Mouse (Mus musculus) myocyte (in vitro differentiated cells): ENCODE results near the gene Mapkapk3.

Experiments
- CEBPB ChIP-seq: IDR thresholded peaks from 2 replicates; pipeline ENCODE4 v1.6.1; 2011; ENCODE audit warnings: mild to moderate bottlenecking, moderate library complexity; ENCODE audit not compliant: poor library complexity, insufficient read depth, severe bottlenecking
- E2F4 ChIP-seq: IDR thresholded peaks from one replicate; pipeline ENCODE4 v1.6.1; 2011; ENCODE audit warnings: mild to moderate bottlenecking, control low read depth, moderate library complexity; ENCODE audit not compliant: insufficient read depth
- MAX ChIP-seq: IDR thresholded peaks from one replicate; pipeline ENCODE4 v1.6.1; 2011; ENCODE audit warnings: low read depth, mild to moderate bottlenecking, control low read depth
- MYOD1 ChIP-seq, 3 experiments: IDR thresholded peaks; one replicate each; pipeline ENCODE4 v1.6.1; 2011; ENCODE audit warnings: control low read depth in 2 of 3, low read depth in 2 of 3, mild to moderate bottlenecking in 2 of 3, moderate library complexity in 1 of 3; ENCODE audit not compliant: insufficient read length in 2 of 3, control insufficient read depth in 1 of 3
- MYOG ChIP-seq, 3 experiments: IDR thresholded peaks; one replicate each; pipeline ENCODE4 v1.6.1; 2011; ENCODE audit warnings: control low read depth in 2 of 3, low read depth in 2 of 3, mild to moderate bottlenecking in 2 of 3; ENCODE audit not compliant: insufficient read length in 2 of 3, control insufficient read depth in 1 of 3, insufficient read depth in 1 of 3
- POLR2A ChIP-seq: IDR thresholded peaks from one replicate; pipeline ENCODE4 v1.6.1; 2011; ENCODE audit warnings: low read depth, mild to moderate bottlenecking, control low read depth, moderate library complexity; ENCODE audit not compliant: insufficient read length
- POLR2AphosphoS2 ChIP-seq: IDR thresholded peaks from one replicate; pipeline ENCODE4 v1.6.1; 2011; ENCODE audit warnings: low read depth, control low read depth; ENCODE audit not compliant: insufficient read length
- REST ChIP-seq: IDR thresholded peaks from one replicate; pipeline ENCODE4 v1.6.1; 2011; ENCODE audit warnings: mild to moderate bottlenecking, control low read depth, moderate library complexity; ENCODE audit not compliant: insufficient read depth, insufficient read length
- SRF ChIP-seq: IDR thresholded peaks from one replicate; pipeline ENCODE4 v1.6.1; 2011; ENCODE audit warnings: low read depth; ENCODE audit not compliant: control insufficient read depth, insufficient read length
- TCF12 ChIP-seq: IDR thresholded peaks from one replicate; pipeline ENCODE4 v1.6.1; 2011; ENCODE audit warnings: mild to moderate bottlenecking, control low read depth; ENCODE audit not compliant: poor library complexity, insufficient read depth, severe bottlenecking
- TCF3 ChIP-seq: IDR thresholded peaks from one replicate; pipeline ENCODE4 v1.6.1; 2011; ENCODE audit warnings: low read depth, control low read depth; ENCODE audit not compliant: insufficient read length
- USF1 ChIP-seq: IDR thresholded peaks from one replicate; pipeline ENCODE4 v1.6.1; 2011; ENCODE audit warnings: low read depth, mild to moderate bottlenecking, control low read depth, moderate library complexity

DNA sequence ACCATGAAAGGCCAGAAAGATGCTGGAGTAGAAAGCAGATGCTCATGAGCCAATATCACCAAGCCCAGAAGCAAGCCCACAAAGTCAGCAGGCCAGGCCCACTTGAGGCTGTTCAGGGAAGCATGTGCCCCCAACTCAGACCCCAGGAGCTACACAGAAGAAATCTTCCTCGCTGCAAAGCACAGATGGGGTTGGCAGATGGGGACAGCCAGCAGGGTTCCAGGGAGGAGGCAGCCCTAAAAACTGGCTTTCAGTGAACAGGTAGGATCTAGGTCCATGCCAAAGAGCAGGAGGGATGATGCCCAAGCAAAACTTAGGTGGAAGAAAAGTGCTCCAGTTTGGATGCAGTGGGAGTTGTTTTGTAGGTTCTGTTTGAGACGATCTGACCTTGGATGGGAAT lies 29.2 kb downstream of the Mapkapk3 start:
- TF ChIP-seq POLR2A = no peak
- TF ChIP-seq USF1 = no peak
- TF ChIP-seq MAX = no peak
- no peak for TF ChIP-seq POLR2AphosphoS2
- TF ChIP-seq CEBPB = no peak
- no peak for TF ChIP-seq MYOG (IDR thresholded peaks at IDR 0.05; ENCODE audit: control insufficient read depth in 1 of 3, insufficient read depth in 1 of 3, insufficient read length in 2 of 3, low read depth in 2 of 3)
- TF ChIP-seq E2F4 = no peak
- no peak for TF ChIP-seq SRF
- no peak for TF ChIP-seq MYOD1 (IDR thresholded peaks at IDR 0.05; ENCODE audit: control insufficient read depth in 1 of 3, insufficient read length in 2 of 3, low read depth in 2 of 3)
- no peak for TF ChIP-seq TCF3
- TF ChIP-seq TCF12 = no peak
- TF ChIP-seq REST = no peak
